Mouse (Mus musculus) layer of hippocampus, postnatal 25 days (tissue): ENCODE data around the gene Lyz2. TPM values are rescaled to one million over a fixed set of nuclear protein-coding genes. Genes with fewer than 3 reads are reported as not detected.
"Not testable (repeated sequence)": the region's sequence is repeated elsewhere in the genome, so short reads cannot be mapped to it uniquely, and the experiment has no call there.

Source experiments
- DNase-seq, 2 experiments: peaks; one replicate each; pipeline ENCODE4 v3.0.0; 2022; ENCODE audit warnings: mixed read lengths in 2 of 2, low spot score in 1 of 2; ENCODE audit errors: extremely low spot score in 1 of 2
- total RNA-seq, 2 experiments: library from RNA; stranded (reverse); gene quantifications; 2 replicates each; pipeline ENCODE4 v1.2.3; 2021

The Lyz2 gene
- 10 to 100 TPM; 11.9 to 13.3 TPM for total RNA-seq

GRCm38 (mm10) chr10:117282049-117282448, at the start of gene Lyz2:
TSS of gene Lyz2 (minus strand) at chr10:117282321.
- DNase-seq = no peak

- DNase-seq = no peak
Observed at GRCm38 (mm10) chr10:117330521-117330920, 48.4 kb upstream of the Lyz2 start.

GRCm38 (mm10) chr10:117323782-117324181, 41.7 kb upstream of the Lyz2 start:
- DNase-seq = no peak

GRCm38 (mm10) chr10:117322630-117323029, 40.5 kb upstream of the Lyz2 start:
- DNase-seq = no peak

GRCm38 (mm10) chr10:117320571-117320981, 38.5 kb upstream of the Lyz2 start:
- no peak for DNase-seq

GRCm38 (mm10) chr10:117316391-117316790, 34.3 kb upstream of the Lyz2 start:
- DNase-seq = no peak

- no peak for DNase-seq
Observed at GRCm38 (mm10) chr10:117313133-117313532, 31.0 kb upstream of the Lyz2 start.

- no peak for DNase-seq
Observed at GRCm38 (mm10) chr10:117312168-117312567, 30.0 kb upstream of the Lyz2 start.

GRCm38 (mm10) chr10:117304371-117304770, 22.2 kb upstream of the Lyz2 start:
- no peak for DNase-seq

- DNase-seq = no peak
Observed at GRCm38 (mm10) chr10:117301688-117302087, 19.6 kb upstream of the Lyz2 start.

- DNase-seq = no peak
Observed at GRCm38 (mm10) chr10:117299901-117300520, 17.9 kb upstream of the Lyz2 start.

GRCm38 (mm10) chr10:117299106-117299505, 17.0 kb upstream of the Lyz2 start:
- DNase-seq = no peak

GRCm38 (mm10) chr10:117298336-117298735, 16.2 kb upstream of the Lyz2 start:
- no peak for DNase-seq

GRCm38 (mm10) chr10:117292671-117293070, 10.6 kb upstream of the Lyz2 start, which contains the start of gene Lyz1:
TSS of gene Lyz1 (minus strand) at chr10:117292868.
- DNase-seq = no peak

- not testable (repeated sequence) for DNase-seq
Observed at GRCm38 (mm10) chr10:117290936-117291335, 8.8 kb upstream of the Lyz2 start.

GRCm38 (mm10) chr10:117290046-117290870, 8.1 kb upstream of the Lyz2 start:
- DNase-seq = no peak

GRCm38 (mm10) chr10:117289034-117289505, 6.9 kb upstream of the Lyz2 start:
- DNase-seq = not testable (repeated sequence)

GRCm38 (mm10) chr10:117288197-117289033, 6.3 kb upstream of the Lyz2 start:
- no peak for DNase-seq

GRCm38 (mm10) chr10:117287226-117287850, 5.2 kb upstream of the Lyz2 start:
- no peak for DNase-seq

- no peak for DNase-seq
Observed at GRCm38 (mm10) chr10:117286366-117286970, 4.3 kb upstream of the Lyz2 start.
